Mouse (Mus musculus) embryo, embryonic 11 days (tissue): ENCODE results near the gene Tuft1.
"Not testable (repeated sequence)": the region's sequence is repeated elsewhere in the genome, so short reads cannot be mapped to it uniquely, and the experiment has no call there.

Experiments used
- DNase-seq: peaks from one replicate; pipeline ENCODE4 v3.0.0-alpha.2; 2015

Tuft1 gene

GRCm38 (mm10) chr3:94658740-94659095 lies at the start of gene Tuft1:
Tuft1 (minus strand) TSS chr3:94658872.
- DNase-seq, result not testable (repeated sequence)

DNA sequence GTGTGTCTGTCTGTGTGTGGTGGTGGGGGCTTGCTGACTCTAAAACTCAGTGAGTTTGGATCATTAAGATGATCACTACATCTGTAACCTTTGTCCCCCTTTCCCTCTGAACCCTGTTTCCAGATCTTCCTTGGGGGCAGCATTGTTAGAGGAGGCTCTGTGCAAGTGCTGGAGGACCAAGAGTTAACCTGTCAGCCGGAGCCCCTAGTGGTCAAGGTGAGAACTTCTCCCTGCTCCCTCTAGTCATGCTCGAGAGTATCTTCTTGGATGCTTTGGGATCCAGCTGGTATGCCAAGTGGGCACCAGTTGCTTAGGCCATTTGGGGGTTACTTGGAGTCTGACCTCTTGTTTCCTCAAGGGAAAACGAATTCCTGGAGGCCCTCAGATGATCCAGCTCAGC lies 44.7 kb upstream of the Tuft1 start:
- not testable (repeated sequence) for DNase-seq

DNA sequence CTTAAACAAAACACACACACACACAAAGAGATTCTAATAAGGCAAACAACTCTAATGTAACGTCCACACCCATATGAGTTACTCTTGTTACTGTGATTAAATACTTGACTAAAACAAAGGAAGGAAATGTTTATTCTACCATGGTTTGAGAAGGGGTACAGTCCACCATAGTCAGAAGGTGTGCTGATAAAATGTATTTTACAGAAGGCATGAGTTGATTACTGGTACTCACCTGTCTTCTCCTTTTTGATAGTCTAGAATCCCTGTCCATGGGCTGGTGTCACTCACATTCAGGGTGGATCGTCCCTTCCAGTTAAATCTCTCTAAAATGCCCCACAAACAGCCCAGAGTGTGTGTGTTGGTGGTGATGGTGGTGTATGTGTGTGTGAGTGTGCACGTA lies 44.2 kb upstream of the Tuft1 start:
- no peak for DNase-seq

DNA sequence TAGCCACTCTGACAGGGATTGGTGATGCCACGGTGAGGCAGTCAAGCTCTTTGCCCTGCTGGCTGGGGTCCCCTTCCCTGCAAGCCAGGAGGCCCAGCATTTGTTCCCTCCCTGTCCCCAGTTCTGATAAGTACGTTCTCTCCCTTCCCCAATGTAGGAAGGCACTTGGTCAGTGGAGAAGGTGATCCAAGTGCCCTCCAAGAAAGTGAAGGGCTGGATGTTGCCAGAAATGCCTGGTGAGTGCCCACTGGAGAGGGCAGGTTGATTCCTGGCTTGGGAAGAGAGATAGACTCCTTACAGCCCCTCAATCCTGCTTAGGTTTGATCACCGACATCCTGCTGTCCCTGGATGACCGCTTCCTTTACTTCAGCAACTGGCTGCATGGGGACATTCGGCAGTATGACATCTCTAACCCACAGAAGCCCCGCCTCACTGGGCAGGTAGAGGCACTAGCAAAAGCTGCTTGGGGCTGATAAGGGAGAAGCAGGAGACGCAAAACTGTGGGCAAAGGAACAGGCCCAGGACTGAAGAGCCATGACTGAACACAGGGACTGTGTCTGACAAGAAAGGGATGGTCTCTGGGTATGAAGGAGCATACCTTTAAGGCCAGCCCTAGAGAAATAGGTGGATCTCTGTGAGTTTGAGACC lies 43.6 kb upstream of the Tuft1 start:
- not testable (repeated sequence) for DNase-seq

GRCm38 (mm10) chr3:94696257-94696656 lies 37.6 kb upstream of the Tuft1 start:
- not testable (repeated sequence) for DNase-seq

DNA sequence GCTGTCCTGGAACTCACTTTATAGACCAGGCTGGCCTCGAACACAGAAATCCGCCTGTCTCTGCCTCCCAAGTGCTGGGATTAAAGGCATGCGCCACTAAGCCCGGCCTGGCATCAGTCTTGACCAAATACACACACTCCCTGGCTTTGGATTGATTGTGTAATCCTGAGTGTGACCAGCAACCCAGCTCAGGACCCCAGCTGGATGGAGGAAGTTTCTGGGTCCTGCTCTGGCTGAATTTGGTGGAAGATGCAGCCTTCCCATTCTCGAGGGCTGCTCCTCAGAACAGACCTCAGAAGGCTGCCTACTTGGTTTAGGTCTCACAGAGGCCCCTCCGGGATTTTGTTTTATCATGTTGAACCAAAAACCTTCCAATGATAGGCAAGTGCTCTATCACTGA lies 36.9 kb upstream of the Tuft1 start:
- DNase-seq, result not testable (repeated sequence)

- DNase-seq, result not testable (repeated sequence)
These were observed 35.2 kb upstream of the Tuft1 start for GRCm38 (mm10) chr3:94693874-94694273.

- DNase-seq, result no peak
These were observed 34.7 kb upstream of the Tuft1 start, which contains the start of gene Selenbp2 for GRCm38 (mm10) chr3:94693329-94693825. Selenbp2 (plus strand) TSS chr3:94693556.

GRCm38 (mm10) chr3:94691694-94692093 lies 33.0 kb upstream of the Tuft1 start:
- DNase-seq, result not testable (repeated sequence)

GRCm38 (mm10) chr3:94690616-94691247 lies 32.1 kb upstream of the Tuft1 start:
- DNase-seq, result no peak

- not testable (repeated sequence) for DNase-seq
These were observed 31.5 kb upstream of the Tuft1 start for GRCm38 (mm10) chr3:94690162-94690561.

- DNase-seq, result not testable (repeated sequence)
These were observed 30.5 kb upstream of the Tuft1 start for GRCm38 (mm10) chr3:94689195-94689594.

DNA sequence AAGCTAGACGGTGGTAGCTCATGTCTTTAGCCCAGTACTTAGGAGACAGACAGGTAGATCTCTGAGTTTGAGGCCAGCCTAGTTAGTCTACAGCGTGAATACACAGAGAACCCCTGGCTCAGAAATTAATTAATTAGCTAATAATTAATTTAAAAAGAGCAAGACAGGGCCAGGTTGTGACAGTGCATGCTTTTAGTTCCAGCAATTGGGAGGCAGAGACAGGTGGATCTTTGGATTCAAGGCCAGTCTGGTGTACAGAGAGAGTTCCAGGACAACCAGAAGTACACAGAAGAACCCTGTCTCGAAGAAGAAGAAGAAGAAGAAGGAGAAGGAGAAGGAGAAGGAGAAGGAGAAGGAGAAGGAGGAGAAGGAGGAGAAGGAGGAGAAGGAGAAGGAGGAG lies 30.0 kb upstream of the Tuft1 start:
- DNase-seq, result not testable (repeated sequence)

DNA sequence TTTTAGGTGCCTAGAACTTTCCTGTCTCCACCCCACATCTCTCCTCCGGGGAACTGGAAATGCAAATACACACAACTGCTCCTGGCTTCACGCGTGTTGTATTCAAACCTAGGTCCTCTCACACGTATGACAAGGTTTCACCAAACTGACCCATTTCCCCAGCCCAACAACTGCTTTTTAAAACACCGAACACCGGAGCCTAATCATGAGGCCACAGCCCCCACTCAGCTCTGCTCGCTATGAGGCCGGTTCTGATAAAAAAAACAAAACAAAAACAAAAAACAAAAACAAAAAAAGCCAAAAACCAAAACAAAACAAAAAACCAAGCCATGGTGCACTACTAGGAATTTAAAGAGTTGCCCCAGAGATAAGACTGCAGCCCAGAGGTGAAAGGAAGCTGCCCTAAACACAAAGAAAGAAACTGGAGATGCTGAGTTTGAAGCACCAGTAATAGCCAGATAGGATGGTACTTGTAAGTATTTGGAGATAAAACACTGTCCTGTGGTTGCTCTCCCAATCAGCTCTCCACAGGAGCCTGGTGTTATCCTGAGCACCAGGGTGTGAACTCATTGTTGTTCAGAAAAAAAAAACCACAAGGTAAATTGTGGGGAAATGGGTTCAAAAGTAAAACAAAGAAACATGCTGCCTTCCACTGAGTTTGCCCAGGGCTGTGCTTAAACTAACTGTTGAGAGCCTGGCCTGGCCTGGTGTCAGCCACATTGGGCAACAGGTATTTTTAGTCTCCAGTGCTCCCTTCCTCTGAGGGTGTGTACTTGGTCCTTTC lies 27.5 kb upstream of the Tuft1 start:
- DNase-seq, result not testable (repeated sequence)

GRCm38 (mm10) chr3:94683646-94684045 lies 25.0 kb upstream of the Tuft1 start:
- DNase-seq, result no peak

DNA sequence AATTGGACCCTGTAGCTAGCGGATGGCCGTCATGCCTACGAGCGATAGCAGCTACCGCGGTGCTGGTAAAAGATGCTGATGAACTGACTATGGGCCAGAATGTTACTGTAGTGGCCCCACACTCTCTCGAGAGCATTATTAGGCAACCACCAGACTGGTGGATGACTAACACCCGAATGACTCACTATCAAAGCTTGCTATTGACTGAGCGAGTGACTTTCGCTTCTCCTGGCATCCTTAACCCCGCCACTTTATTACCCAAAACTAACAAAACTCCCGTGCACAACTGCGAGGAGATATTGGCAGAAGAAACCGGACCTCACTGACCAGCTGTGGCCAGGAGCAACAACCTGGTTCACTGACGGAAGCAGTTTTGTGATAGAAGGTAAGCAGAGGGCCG lies 22.1 kb upstream of the Tuft1 start:
- DNase-seq, result no peak

DNA sequence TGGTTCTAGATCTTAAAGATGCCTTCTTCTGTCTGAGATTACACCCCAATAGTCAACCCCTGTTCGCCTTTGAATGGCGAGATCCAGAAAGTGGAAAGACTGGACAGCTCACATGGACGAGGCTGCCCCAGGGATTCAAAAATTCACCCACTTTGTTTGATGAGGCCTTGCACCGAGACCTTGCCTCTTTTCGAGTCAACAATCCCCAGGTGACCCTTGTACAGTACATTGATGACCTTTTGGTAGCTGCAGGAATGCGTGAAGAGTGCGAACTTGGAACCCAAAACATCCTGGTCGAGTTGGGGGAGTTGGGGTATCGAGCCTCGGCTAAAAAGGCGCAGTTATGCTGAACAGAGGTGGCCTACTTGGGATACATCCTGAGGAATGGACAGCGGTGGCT lies 21.4 kb upstream of the Tuft1 start:
- not testable (repeated sequence) for DNase-seq

- DNase-seq, result no peak
These were observed 20.7 kb upstream of the Tuft1 start for GRCm38 (mm10) chr3:94679351-94679841.

DNA sequence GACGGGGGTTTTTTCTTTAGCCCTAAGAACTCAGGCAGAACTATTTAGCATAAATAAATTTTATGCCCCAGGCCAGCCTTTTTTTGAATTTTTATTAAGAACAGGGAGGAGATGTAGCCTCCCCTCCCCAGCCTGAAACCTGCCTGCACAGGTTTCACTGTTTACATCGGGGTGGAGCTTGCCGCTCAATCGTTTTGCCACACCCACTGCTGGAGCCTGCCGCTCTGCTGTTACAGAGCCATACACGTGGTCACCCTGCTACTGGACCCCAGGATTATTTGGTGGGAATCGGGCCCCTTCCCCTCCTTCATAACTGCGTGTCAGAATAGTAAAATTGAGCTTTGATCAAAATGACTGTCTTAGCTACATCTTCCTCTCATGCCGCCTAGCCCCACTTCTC lies 16.4 kb upstream of the Tuft1 start:
- not testable (repeated sequence) for DNase-seq

GRCm38 (mm10) chr3:94665896-94666295 lies 7.2 kb upstream of the Tuft1 start:
- peak; percentile 22 for DNase-seq

DNA sequence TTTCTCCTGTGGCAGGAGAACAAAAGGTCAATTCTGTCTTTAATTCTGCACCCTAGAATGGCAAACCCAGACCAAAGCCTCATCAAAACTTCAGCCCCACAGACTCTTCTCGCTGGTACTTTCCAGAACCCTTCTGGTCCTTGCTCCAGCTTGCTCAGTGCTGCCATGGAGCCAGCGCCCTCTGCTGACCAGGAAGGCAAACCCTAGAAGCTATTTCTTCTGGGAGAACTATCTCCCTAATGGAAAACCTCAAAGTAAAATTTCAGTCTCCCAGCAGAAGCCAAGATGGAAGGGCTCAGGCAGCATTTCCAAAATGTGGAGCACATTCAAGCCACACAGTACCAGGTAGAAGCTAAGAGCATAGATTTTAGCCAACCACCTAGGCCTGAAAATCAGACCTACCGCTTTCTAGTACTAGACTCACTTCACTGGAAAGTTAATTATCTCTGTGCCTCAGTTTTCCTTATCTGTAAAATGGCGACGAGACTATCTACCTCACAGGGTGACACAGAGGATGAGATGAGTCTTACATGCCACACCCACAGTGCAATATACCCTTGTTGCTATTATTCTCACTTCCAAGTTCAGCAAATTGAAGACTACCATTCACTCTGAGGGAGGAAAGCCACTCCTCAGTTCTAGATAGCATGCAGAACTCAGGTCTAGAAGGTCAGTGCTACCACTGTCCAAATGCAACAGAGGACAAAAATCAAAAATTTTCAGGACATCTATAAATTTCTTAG lies 6.6 kb upstream of the Tuft1 start:
- not testable (repeated sequence) for DNase-seq

- DNase-seq, result not testable (repeated sequence)
These were observed 2.2 kb upstream of the Tuft1 start for GRCm38 (mm10) chr3:94660841-94661240.
